Mouse (Mus musculus) midbrain, embryonic 11.5 days (tissue): Measurements from ENCODE around the gene Myo1h. TPM values are rescaled to one million over a fixed set of nuclear protein-coding genes. Genes with fewer than 3 reads are reported as not detected.

Source experiments
- microRNA-seq: library from miRNA; unstranded; fragments of <30 nt; microRNA quantifications from one replicate; pipeline ENCODE4, GENCODE M21; 2017
- polyA plus RNA-seq: library from polyadenylated mRNA; unstranded; fragments of >200 nt; fragmentation: Nextera tagmentation; extraction: Ambion mirVana; gene quantifications from 2 replicates; pipeline ENCODE4 v1.2.1, GENCODE M21; 2014

Gene Myo1h
- polyA plus RNA-seq, 1 experiment from 2014 or later, result 0.45 TPM

Small RNA genes within 50 kb of the gene (microRNA-seq; reads per million reads assigned to microRNA genes)
- not detected for gene Mir7027

Other genes with a start within 250 kb of the Myo1h start
- gene Usp30, start 223.7 kb upstream of the Myo1h start, polyA plus RNA-seq, result 9.8 and 11.0 TPM in 2 replicates
- 21.2 TPM in 2 replicates for gene Svop, start 197.6 kb upstream of the Myo1h start, polyA plus RNA-seq
- 13.8 and 14.0 TPM in 2 replicates for gene Alkbh2, start 160.9 kb upstream of the Myo1h start, polyA plus RNA-seq
- 30.0 and 35.1 TPM in 2 replicates for gene Ung, start 158.8 kb upstream of the Myo1h start, polyA plus RNA-seq
- gene Acacb, start 142.6 kb upstream of the Myo1h start, polyA plus RNA-seq, result 1.6 and 1.7 TPM in 2 replicates
- gene Foxn4, start 15.4 kb upstream of the Myo1h start, polyA plus RNA-seq, result 6.5 and 6.9 TPM in 2 replicates
- gene Kctd10, start 91.3 kb downstream of the Myo1h start, polyA plus RNA-seq, result 104 and 112 TPM in 2 replicates
- gene Ube3b, start 91.4 kb downstream of the Myo1h start, polyA plus RNA-seq, result 45.5 and 49.7 TPM in 2 replicates
- 22.3 and 23.7 TPM in 2 replicates for gene Mmab, start 154.9 kb downstream of the Myo1h start, polyA plus RNA-seq
- 62.5 and 63.3 TPM in 2 replicates for gene Mvk, start 155.1 kb downstream of the Myo1h start, polyA plus RNA-seq